Mouse (Mus musculus) CH12.LX (cell line): ENCODE results near the gene Npm3. TPM values are rescaled to one million over a fixed set of nuclear protein-coding genes. Genes with fewer than 3 reads are reported as not detected.

Source experiments
- DNase-seq: peaks from one replicate; pipeline ENCODE4 v3.0.0-alpha.2; 2013; ENCODE audit errors: extremely low read depth
- H3K27ac ChIP-seq: 2 replicates; pipeline ENCODE4 v1.5.1; 2012; ENCODE audit warnings: low read depth, mild to moderate bottlenecking, control low read depth, moderate library complexity; ENCODE audit not compliant: insufficient read depth
- H3K27me3 ChIP-seq: replicated peaks from 2 replicates; pipeline ENCODE3; 2012; ENCODE audit warnings: inconsistent platforms
- H3K36me3 ChIP-seq, 2 experiments: replicated peaks in 1 of 2; 2 replicates each; pipeline versions ENCODE3 to v1.6.1; 2012; ENCODE audit warnings: inconsistent platforms in 1 of 2, low read length in 1 of 2, mild to moderate bottlenecking in 1 of 2, mixed read lengths in 1 of 2, moderate library complexity in 1 of 2; ENCODE audit not compliant: control insufficient read depth in 1 of 2, insufficient read depth in 1 of 2
- H3K4me1 ChIP-seq, 2 experiments: 2 replicates each; pipeline ENCODE4 v1.6.1; 2012; ENCODE audit warnings: inconsistent platforms in 1 of 2, moderate library complexity in 1 of 2; ENCODE audit not compliant: insufficient read depth in 2 of 2, control insufficient read depth in 1 of 2
- H3K4me2 ChIP-seq: 2 replicates; pipeline ENCODE4 v1.6.1; 2012; ENCODE audit warnings: low read depth, mild to moderate bottlenecking, control low read depth; ENCODE audit not compliant: poor library complexity, insufficient read depth, severe bottlenecking
- H3K4me3 ChIP-seq, 3 experiments: fragments of 150-350 bp in 1 of 3; sonication (generic) in 1 of 3; replicated peaks in 1 of 3; 2 replicates each; pipeline versions ENCODE3 to v1.5.1; 2011 to 2012; ENCODE audit warnings: low read depth in 2 of 3, low read length in 2 of 3, mild to moderate bottlenecking in 2 of 3, moderate library complexity in 2 of 3, control low read depth in 1 of 3, improper control_type of control experiment in 1 of 3, inconsistent platforms in 1 of 3, mixed read lengths in 1 of 3; ENCODE audit not compliant: poor library complexity in 1 of 3
- H3K79me2 ChIP-seq: replicated peaks from 2 replicates; pipeline ENCODE4 v1.6.1; 2012; ENCODE audit warnings: mild to moderate bottlenecking, moderate library complexity; ENCODE audit not compliant: control insufficient read depth, poor library complexity, insufficient read depth, severe bottlenecking; ENCODE audit errors: extremely low read depth
- H3K9ac ChIP-seq: 2 replicates; pipeline ENCODE4 v1.6.1; 2012; ENCODE audit warnings: low read depth, mild to moderate bottlenecking, control low read depth, moderate library complexity; ENCODE audit not compliant: insufficient read depth
- H3K9me3 ChIP-seq: replicated peaks from 2 replicates; pipeline ENCODE3; 2012; ENCODE audit warnings: low read length, inconsistent platforms, mixed read lengths
- BHLHE40 ChIP-seq: IDR thresholded peaks from 2 replicates; pipeline ENCODE4 v1.6.1; 2011; ENCODE audit warnings: mild to moderate bottlenecking, low read depth, low read length, improper control_type of control experiment
- CHD1 ChIP-seq: IDR thresholded peaks from 2 replicates; pipeline ENCODE4 v1.6.1; 2012; ENCODE audit warnings: low read depth, low read length, improper control_type of control experiment, inconsistent platforms
- CHD2 ChIP-seq: IDR thresholded peaks from 2 replicates; pipeline ENCODE4 v1.6.1; 2011; ENCODE audit warnings: low read length, improper control_type of control experiment
- CTCF ChIP-seq, 2 experiments: IDR thresholded peaks in 1 of 2; conservative IDR thresholded peaks in 1 of 2; 2 replicates each; pipeline ENCODE4 v1.5.1; 2011 to 2012; ENCODE audit warnings: low read depth in 2 of 2, low read length in 2 of 2, improper control_type of control experiment in 1 of 2, inconsistent platforms in 1 of 2, mild to moderate bottlenecking in 1 of 2, moderate library complexity in 1 of 2
- ELF1 ChIP-seq: IDR thresholded peaks from 2 replicates; pipeline ENCODE4 v1.6.1; 2014; ENCODE audit warnings: low read depth, mild to moderate bottlenecking, inconsistent platforms, low read length, improper control_type of control experiment
- EP300 ChIP-seq: IDR thresholded peaks from 2 replicates; pipeline ENCODE4 v1.6.1; 2011; ENCODE audit warnings: low read length, improper control_type of control experiment
- ETS1 ChIP-seq: conservative IDR thresholded peaks from 2 replicates; pipeline ENCODE4 v1.6.1; 2012; ENCODE audit warnings: low read depth, mild to moderate bottlenecking, inconsistent platforms, low read length, improper control_type of control experiment, moderate library complexity
- HCFC1 ChIP-seq: IDR thresholded peaks from 2 replicates; pipeline ENCODE4 v1.6.1; 2012; ENCODE audit warnings: low read depth, mild to moderate bottlenecking, inconsistent platforms, low read length, improper control_type of control experiment
- IRF4 ChIP-seq: IDR thresholded peaks from 2 replicates; pipeline ENCODE4 v1.6.1; 2014; ENCODE audit warnings: low read depth, mild to moderate bottlenecking, inconsistent platforms, low read length, improper control_type of control experiment
- KAT2A ChIP-seq: IDR thresholded peaks from 2 replicates; pipeline ENCODE4 v1.6.1; 2012; ENCODE audit warnings: low read length, improper control_type of control experiment, inconsistent platforms; ENCODE audit not compliant: insufficient replicate concordance
- MAFK ChIP-seq: IDR thresholded peaks from 2 replicates; pipeline ENCODE4 v1.6.1; 2011; ENCODE audit warnings: low read length, improper control_type of control experiment; ENCODE audit not compliant: insufficient replicate concordance
- MAX ChIP-seq: IDR thresholded peaks from 2 replicates; pipeline ENCODE4 v1.6.1; 2011; ENCODE audit warnings: low read length, improper control_type of control experiment
- MAZ ChIP-seq: IDR thresholded peaks from 2 replicates; pipeline ENCODE4 v1.6.1; 2012; ENCODE audit warnings: low read depth, mild to moderate bottlenecking, inconsistent platforms, low read length, improper control_type of control experiment, moderate library complexity
- MEF2A ChIP-seq: IDR thresholded peaks from 2 replicates; pipeline ENCODE4 v1.6.1; 2014; ENCODE audit warnings: low read depth, mild to moderate bottlenecking, inconsistent platforms, low read length, improper control_type of control experiment, borderline replicate concordance
- MYC ChIP-seq: IDR thresholded peaks from 2 replicates; pipeline ENCODE4 v1.6.1; 2011; ENCODE audit warnings: low read depth, mild to moderate bottlenecking, improper control_type of control experiment, low read length
- NELFE ChIP-seq: IDR thresholded peaks from 2 replicates; pipeline ENCODE4 v1.6.1; 2011; ENCODE audit warnings: low read depth, low read length, improper control_type of control experiment
- NRF1 ChIP-seq: IDR thresholded peaks from 2 replicates; pipeline ENCODE4 v1.6.1; 2014; ENCODE audit warnings: low read depth, mild to moderate bottlenecking, inconsistent platforms, low read length, improper control_type of control experiment, moderate library complexity
- POLR2A ChIP-seq: IDR thresholded peaks from 2 replicates; pipeline ENCODE4 v1.6.1; 2011; ENCODE audit warnings: low read depth, mild to moderate bottlenecking, improper control_type of control experiment, low read length
- POLR2AphosphoS2 ChIP-seq: IDR thresholded peaks from 2 replicates; pipeline ENCODE4 v1.6.1; 2011; ENCODE audit warnings: low read depth, low read length, improper control_type of control experiment
- RAD21 ChIP-seq: IDR thresholded peaks from 2 replicates; pipeline ENCODE4 v1.6.1; 2011; ENCODE audit warnings: low read depth, mild to moderate bottlenecking, low read length, improper control_type of control experiment, moderate library complexity
- RCOR1 ChIP-seq: conservative IDR thresholded peaks from 2 replicates; pipeline ENCODE4 v1.6.1; 2012; ENCODE audit warnings: low read depth, mild to moderate bottlenecking, inconsistent platforms, low read length, improper control_type of control experiment
- SIN3A ChIP-seq: IDR thresholded peaks from 2 replicates; pipeline ENCODE4 v1.6.1; 2012; ENCODE audit warnings: low read length, improper control_type of control experiment, inconsistent platforms
- TBP ChIP-seq: conservative IDR thresholded peaks from 2 replicates; pipeline ENCODE4 v1.6.1; 2011; ENCODE audit warnings: low read depth, low read length, improper control_type of control experiment
- TCF12 ChIP-seq: IDR thresholded peaks from 2 replicates; pipeline ENCODE4 v1.6.1; 2014; ENCODE audit warnings: low read depth, mild to moderate bottlenecking, inconsistent platforms, low read length, improper control_type of control experiment
- ZC3H11A ChIP-seq: IDR thresholded peaks from 2 replicates; pipeline ENCODE4 v1.6.1; 2012; ENCODE audit warnings: low read depth, mild to moderate bottlenecking, inconsistent platforms, low read length, improper control_type of control experiment
- ZMIZ1 ChIP-seq: IDR thresholded peaks from 2 replicates; pipeline ENCODE4 v1.6.1; 2012; ENCODE audit warnings: low read depth, mild to moderate bottlenecking, inconsistent platforms, low read length, improper control_type of control experiment
- dilution Hi-C: fragments of 300-500 bp; cut with MboI; formaldehyde crosslinking; loops from 2 replicates; pipeline ENCODE4 v1.14.3; 2020; ENCODE audit warnings: low sequenced_read_pairs; ENCODE audit not compliant: extremely low pct_unique_long_range_greater_than_20kb, extremely low pct_ligation_motif_present
- in situ Hi-C: fragments of 300-500 bp; cut with MboI; formaldehyde crosslinking; loops from 3 replicates; pipeline ENCODE4 v1.14.3; 2019; ENCODE audit warnings: low sequenced_read_pairs, low pct_ligation_motif_present, low pct_unique_long_range_greater_than_20kb, mixed read lengths
- polyA plus RNA-seq: library from polyadenylated mRNA; unstranded; fragments of >175 nt; gene quantifications from 2 replicates; pipeline ENCODE4 v1.2.1, GENCODE M21; 2012; ENCODE audit warnings: low read depth; ENCODE audit not compliant: insufficient read length
- total RNA-seq, 2 experiments: library from RNA; depleted of rRNA; stranded (reverse); fragments of 300-350 nt in 1 of 2; fragments of >200 nt in 1 of 2; gene quantifications; 2 replicates each; pipeline ENCODE4 v1.2.3; 2012 to 2014

Gene Npm3
- total and polyA plus RNA-seq, 3 experiments: 189 to 237 (median 225) TPM

GRCm38 (mm10) chr19:45783933-45784576 is 34.7 kb upstream of the Npm3 start:
- no peaks in the 10 kb centered on the region for H3K9me3 ChIP-seq
- dilution Hi-C loops: no loop called here
- TF ChIP-seq NELFE (peak; percentile 25), CHD2 (0 out of 2 replicates have a peak, but pooled peaks have one; percentile 9), MAFK (no peak), ZMIZ1 (peak; percentile 40; the same call in 1 of the 2 replicates), POLR2A (0 out of 2 replicates have a peak, but pooled peaks have one; percentile 41), ETS1 (peak; percentile 33; the same call in 1 of the 2 replicates), EP300 (no peak)
- TF ChIP-seq, all 38 proteins: peak for 5
- H3K36me3 ChIP-seq: peaks cover 13 to 23% of the 10 kb centered on the region in 2 experiments
- H3K27ac ChIP-seq: peak overlapping the region; percentile 37
- peak overlapping the region; percentile 61 for H3K9ac ChIP-seq
- H3K4me3 ChIP-seq: peak overlapping the region; percentile 51 to 75 (median 53)
- no peaks in the 10 kb centered on the region for H3K27me3 ChIP-seq
- DNase-seq: no peak
- H3K4me2 ChIP-seq: peak overlapping the region; percentile 88
- in situ Hi-C loops: no loop called here
- H3K79me2 ChIP-seq: peaks cover 39% of the 10 kb centered on the region
- H3K4me1 ChIP-seq: peaks cover 15 to 45% of the 10 kb centered on the region in 2 experiments

DNA sequence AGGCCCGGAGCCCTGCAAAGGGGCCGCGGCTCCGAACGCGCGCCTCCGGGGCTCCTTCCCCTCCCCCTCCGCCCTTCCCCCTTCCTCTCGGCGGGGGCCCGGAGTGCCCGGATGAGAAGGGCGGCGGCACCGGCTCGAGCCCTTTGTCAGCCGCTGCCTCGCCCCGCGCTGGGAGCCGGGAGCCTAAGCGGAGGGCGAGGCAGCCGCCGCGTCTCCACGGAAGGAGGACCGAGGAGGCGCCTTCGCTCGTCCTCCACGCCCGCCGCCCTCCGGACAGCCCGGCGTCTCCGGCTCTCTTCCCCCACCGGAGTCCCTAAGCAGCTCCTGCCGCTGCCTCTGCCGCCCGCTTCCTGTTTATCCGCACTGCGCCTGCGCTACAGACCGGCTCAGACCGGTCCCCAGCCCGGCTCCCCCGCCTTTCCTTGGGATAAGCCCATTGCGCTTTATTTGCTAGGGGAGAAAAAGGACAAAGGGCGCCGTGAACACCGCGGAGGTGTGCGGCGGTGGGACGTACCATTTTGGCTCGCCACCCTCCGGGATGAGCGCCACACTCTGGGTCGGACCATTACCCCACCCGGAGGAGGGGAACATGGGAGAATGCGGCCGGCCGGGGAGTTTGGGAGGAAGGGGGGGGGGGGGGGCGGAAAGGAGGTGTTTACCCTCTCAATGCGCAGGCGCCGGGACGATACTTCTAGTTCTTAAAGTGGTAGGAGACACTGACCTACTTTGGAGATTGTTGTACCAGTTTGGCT is 34.0 kb upstream of the Npm3 start, which contains the start of gene Mgea5:
TSS of gene Mgea5 (minus strand) at position 657 of the 752 bp plus-strand sequence.
- Histone ChIP-seq H3K4me1 (peaks cover 15 to 44% of the 10 kb centered on the region in 2 experiments), H3K27ac (peak within 1 kb of the TSS; percentile 78), H3K27me3 (no peaks in the 10 kb centered on the region), H3K36me3 (peaks cover 14 to 30% of the 10 kb centered on the region in 2 experiments), H3K79me2 (peaks cover 45% of the 10 kb centered on the region), H3K4me2 (peak within 1 kb of the TSS; percentile 97), H3K9ac (peak within 1 kb of the TSS; percentile 90), H3K4me3 (peak within 1 kb of the TSS; percentile 86 to 95 (median 93)), H3K9me3 (no peaks in the 10 kb centered on the region)
- peak; percentile 97 for DNase-seq
- in situ Hi-C loops (no loop called here), dilution Hi-C loops (no loop called here)
- peak; percentile 97 for TF ChIP-seq SIN3A
- TF ChIP-seq KAT2A: 0 out of 2 replicates have a peak, but pooled peaks have one; percentile 53
- peak; percentile 46; the same call in 1 of the 2 replicates for TF ChIP-seq MAX
- peak; percentile 17; the same call in 1 of the 2 replicates for TF ChIP-seq MEF2A
- peak; percentile 68 for TF ChIP-seq TCF12
- peak; percentile 75 for TF ChIP-seq POLR2A
- TF ChIP-seq ZMIZ1: peak; percentile 19; the same call in 1 of the 2 replicates
- peak; percentile 97 for TF ChIP-seq CHD2
- peak; percentile 100 for TF ChIP-seq CHD1
- TF ChIP-seq TBP: 0 out of 2 replicates have a peak, but pooled peaks have one; percentile 29
- TF ChIP-seq RCOR1: no peak
- no peak for TF ChIP-seq EP300
- peak; percentile 81 for TF ChIP-seq HCFC1
- TF ChIP-seq NRF1: peak; percentile 90
- peak; percentile 94 for TF ChIP-seq ELF1
- peak; percentile 79; the same call in 1 of the 2 replicates for TF ChIP-seq NELFE
- no peak for TF ChIP-seq MYC
- peak; percentile 96 for TF ChIP-seq MAZ
- peak; percentile 31; the same call in 1 of the 2 replicates for TF ChIP-seq BHLHE40
- TF ChIP-seq RAD21: no peak
- peak; percentile 66 for TF ChIP-seq IRF4
- peak; percentile 22; the same call in 1 of the 2 replicates for TF ChIP-seq POLR2AphosphoS2
- no peak for TF ChIP-seq CTCF (conservative IDR thresholded peaks at IDR 0.05 in 1 of 2, IDR thresholded peaks at IDR 0.05 in 1 of 2; ENCODE audit: low read depth in 2 of 2, low read length in 2 of 2)
- TF ChIP-seq ZC3H11A: no peak
- TF ChIP-seq, all 38 proteins: peak for 18
